Mouse (Mus musculus) midbrain, postnatal 0 days (tissue): ENCODE measurements around the gene Ssbp3. TPM values are rescaled to one million over a fixed set of nuclear protein-coding genes. Genes with fewer than 3 reads are reported as not detected.

Experiments
- ATAC-seq: fragments of 200-750 bp; cut with Nextera tagmentation; 2 replicates; pipeline ENCODE4 v1.8.0; 2017; ENCODE audit warnings: moderate number of reproducible peaks, mild to moderate bottlenecking, moderate TSS enrichment, moderate library complexity; ENCODE audit not compliant: low FRiP score
- DNase-seq: peaks from one replicate; pipeline ENCODE4 v3.0.0-alpha.2; 2015; ENCODE audit warnings: low spot score
- H3K27ac ChIP-seq: fragments of 300-500 bp; sonication (generic); 2 replicates; pipeline ENCODE4 v1.5.1; 2014; ENCODE audit warnings: low read depth, mild to moderate bottlenecking, low read length, mixed read lengths
- H3K27me3 ChIP-seq: fragments of 300-500 bp; sonication (generic); 2 replicates; pipeline ENCODE4 v1.6.1; 2014; ENCODE audit warnings: low read length, control low read depth, mixed read lengths; ENCODE audit not compliant: insufficient read depth
- H3K36me3 ChIP-seq: fragments of 300-500 bp; sonication (generic); 2 replicates; pipeline ENCODE4 v1.6.1; 2014; ENCODE audit warnings: low read length, control low read depth, mixed read lengths; ENCODE audit not compliant: insufficient read depth
- H3K4me1 ChIP-seq: fragments of 300-500 bp; sonication (generic); 2 replicates; pipeline ENCODE4 v1.6.1; 2014; ENCODE audit warnings: mild to moderate bottlenecking, control low read depth, antibody characterized with exemption, low read length, mixed read lengths; ENCODE audit not compliant: insufficient read depth
- H3K4me2 ChIP-seq: fragments of 300-500 bp; sonication (generic); 2 replicates; pipeline ENCODE4 v1.6.1; 2014; ENCODE audit warnings: low read depth, mild to moderate bottlenecking, low read length, mixed read lengths; ENCODE audit not compliant: poor library complexity, severe bottlenecking
- H3K4me3 ChIP-seq: fragments of 300-500 bp; sonication (generic); 2 replicates; pipeline ENCODE4 v1.5.1; 2014; ENCODE audit warnings: low read depth, mild to moderate bottlenecking, low read length, moderate library complexity
- H3K9ac ChIP-seq: fragments of 300-500 bp; sonication (generic); replicated peaks from 2 replicates; pipeline ENCODE4 v1.6.1; 2014; ENCODE audit warnings: mild to moderate bottlenecking, low read length, moderate library complexity, mixed read lengths; ENCODE audit not compliant: poor library complexity, severe bottlenecking
- H3K9me3 ChIP-seq: fragments of 300-500 bp; sonication (generic); 2 replicates; pipeline ENCODE4 v1.6.1; 2016; ENCODE audit warnings: low read length, control low read depth
- CTCF ChIP-seq: IDR thresholded peaks from 2 replicates; pipeline ENCODE4 v1.5.1; 2016; ENCODE audit warnings: antibody characterized with exemption, mild to moderate bottlenecking
- WGBS: fragments of 180-500 bp; shearing (Covaris S2); extraction: QIAGEN DNeasy Blood & Tissue Kit; methylation state at CpG from one replicate; pipeline ENCODE4 v1.1.7; 2014; 5-methylcytosine and 5-hydroxymethylcytosine counted together
- polyA plus RNA-seq: library from polyadenylated mRNA; unstranded; fragments of >200 nt; fragmentation: Nextera tagmentation; extraction: Ambion mirVana; gene quantifications from 2 replicates; pipeline ENCODE4 v1.2.1, GENCODE M21; 2015
- total RNA-seq: library from RNA; depleted of rRNA; stranded (reverse); fragments of >200 nt; gene quantifications from 2 replicates; pipeline ENCODE4 v1.2.3, GENCODE M21; 2014

Ssbp3 gene
- total and polyA plus RNA-seq, 2 experiments from 2014 or later = 126 to 172 TPM

DNA sequence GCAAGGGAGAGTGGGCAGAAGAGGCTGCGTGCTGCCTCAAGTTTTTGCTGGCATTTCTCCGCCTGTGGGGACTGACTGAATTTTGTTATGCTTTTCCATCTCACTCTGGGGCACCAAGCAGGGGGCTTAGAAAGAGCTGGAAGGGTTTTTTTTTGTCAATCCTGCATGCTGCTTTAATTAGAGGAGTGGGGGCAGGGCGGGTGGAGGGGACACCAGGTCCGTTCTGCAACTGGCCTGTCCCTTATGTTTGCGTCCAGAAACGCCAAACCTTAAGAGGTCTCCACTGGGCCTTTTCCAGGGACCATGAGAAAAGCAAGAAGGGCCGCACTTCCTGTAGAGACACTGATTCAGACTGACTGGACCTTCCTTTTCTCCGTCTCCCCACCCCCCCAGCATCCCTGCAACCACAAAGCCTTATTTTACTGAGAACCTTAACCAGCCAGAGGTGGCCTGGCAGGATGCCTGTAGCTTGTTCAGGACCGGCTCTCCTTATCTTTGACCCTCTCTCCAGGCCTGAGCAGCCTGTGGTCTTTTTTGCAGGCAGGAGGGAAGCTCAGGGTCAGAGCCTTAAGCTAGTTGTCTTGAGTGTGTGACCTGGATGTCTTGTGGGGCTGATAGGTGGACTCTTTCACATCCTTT lies 3.0 kb downstream of the Ssbp3 start:
- no peak for TF ChIP-seq CTCF
- WGBS = 15% methylated on average over 9 of the region's 9 CpGs
- H3K27me3 ChIP-seq = no peaks in the 10 kb centered on the region
- H3K9ac ChIP-seq = peak overlapping the region; percentile 90
- peaks cover 25% of the 10 kb centered on the region for H3K4me1 ChIP-seq
- H3K4me3 ChIP-seq = peak overlapping the region; percentile 96
- DNase-seq (no peak), ATAC-seq (no peak)
- peak overlapping the region; percentile 94 for H3K4me2 ChIP-seq
- no peaks in the 10 kb centered on the region for H3K9me3 ChIP-seq
- peaks cover 18% of the 10 kb centered on the region for H3K36me3 ChIP-seq
- H3K27ac ChIP-seq = no peak overlapping the region

DNA sequence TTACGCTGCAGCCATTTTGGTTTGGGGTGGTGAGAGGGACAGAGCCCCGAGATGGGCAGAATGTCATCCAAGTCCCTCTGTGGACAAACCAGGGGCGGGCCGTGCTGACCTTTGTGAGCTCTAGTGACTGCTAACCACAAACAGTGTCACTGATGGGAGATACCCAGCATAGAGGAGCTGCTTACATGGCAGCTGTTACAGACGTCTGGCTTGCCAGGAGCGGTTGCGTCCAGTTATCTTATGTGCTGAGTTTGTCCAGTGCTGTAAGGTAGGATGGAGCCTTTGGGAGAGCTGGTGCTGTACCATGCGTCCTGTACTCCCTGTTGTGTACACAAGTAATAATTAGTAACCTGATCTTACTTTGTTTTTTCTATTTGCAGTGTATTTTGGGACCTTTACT lies 4.8 kb downstream of the Ssbp3 start:
- H3K36me3 ChIP-seq = peaks cover 28% of the 10 kb centered on the region
- no peaks in the 10 kb centered on the region for H3K9me3 ChIP-seq
- no peaks in the 10 kb centered on the region for H3K27me3 ChIP-seq
- H3K4me2 ChIP-seq = 0 out of 2 replicates have a peak overlapping the region, but pooled peaks have one; percentile 94
- DNase-seq (no peak), ATAC-seq (no peak)
- no peak for TF ChIP-seq CTCF
- 0 out of 2 replicates have a peak overlapping the region, but pooled peaks have one; percentile 5 for H3K9ac ChIP-seq
- peaks cover 19% of the 10 kb centered on the region for H3K4me1 ChIP-seq
- WGBS = 79% methylated on average over 8 of the region's 8 CpGs
- H3K27ac ChIP-seq = no peak overlapping the region
- H3K4me3 ChIP-seq = no peak overlapping the region

GRCm38 (mm10) chr4:106918263-106918662 lies 7.8 kb downstream of the Ssbp3 start:
- no peaks in the 10 kb centered on the region for H3K9me3 ChIP-seq
- no peak overlapping the region for H3K9ac ChIP-seq
- H3K4me1 ChIP-seq = peaks cover 20% of the 10 kb centered on the region

DNA sequence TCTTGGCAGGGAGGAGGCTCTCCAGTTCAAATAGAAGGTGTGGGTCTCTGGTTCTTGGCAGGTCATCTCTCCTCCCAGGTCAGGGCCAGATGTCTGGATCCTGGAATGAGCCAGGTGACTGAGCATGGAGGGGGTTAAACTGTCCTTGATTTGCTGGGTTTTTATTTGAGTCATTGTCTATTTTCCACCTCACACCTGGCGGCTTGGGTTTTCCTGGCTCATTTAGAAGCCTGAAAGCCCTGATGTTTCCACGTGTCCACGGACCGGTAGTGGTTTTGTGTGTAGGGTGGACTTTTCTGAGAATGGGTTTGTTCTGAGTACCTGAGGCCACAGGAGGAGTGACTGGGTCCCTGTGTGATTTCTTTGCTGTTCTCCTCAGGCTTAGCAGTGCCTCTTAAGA lies 9.6 kb downstream of the Ssbp3 start:
- ATAC-seq = no peak
- Histone ChIP-seq H3K4me2 (no peak overlapping the region), H3K4me1 (peaks cover 2% of the 10 kb centered on the region; the same call in 1 of the 2 replicates), H3K9me3 (no peaks in the 10 kb centered on the region), H3K36me3 (peaks cover 39% of the 10 kb centered on the region), H3K9ac (no peak overlapping the region), H3K27ac (no peak overlapping the region), H3K27me3 (no peaks in the 10 kb centered on the region), H3K4me3 (no peak overlapping the region)
- DNase-seq = no peak
- no peak for TF ChIP-seq CTCF
- 89% methylated on average over 4 of the region's 4 CpGs for WGBS

More at GRCm38 (mm10) chr4:106918263-106918662, 7.8 kb downstream of the Ssbp3 start:
- Histone ChIP-seq H3K4me3 (no peak overlapping the region), H3K4me2 (no peak overlapping the region), H3K27me3 (no peaks in the 10 kb centered on the region), H3K27ac (no peak overlapping the region), H3K36me3 (peaks cover 39% of the 10 kb centered on the region)
- TF ChIP-seq CTCF = no peak
- WGBS = 53% methylated on average over 1 of the region's 1 CpGs
- no peak for ATAC-seq
- DNase-seq = no peak

DNA sequence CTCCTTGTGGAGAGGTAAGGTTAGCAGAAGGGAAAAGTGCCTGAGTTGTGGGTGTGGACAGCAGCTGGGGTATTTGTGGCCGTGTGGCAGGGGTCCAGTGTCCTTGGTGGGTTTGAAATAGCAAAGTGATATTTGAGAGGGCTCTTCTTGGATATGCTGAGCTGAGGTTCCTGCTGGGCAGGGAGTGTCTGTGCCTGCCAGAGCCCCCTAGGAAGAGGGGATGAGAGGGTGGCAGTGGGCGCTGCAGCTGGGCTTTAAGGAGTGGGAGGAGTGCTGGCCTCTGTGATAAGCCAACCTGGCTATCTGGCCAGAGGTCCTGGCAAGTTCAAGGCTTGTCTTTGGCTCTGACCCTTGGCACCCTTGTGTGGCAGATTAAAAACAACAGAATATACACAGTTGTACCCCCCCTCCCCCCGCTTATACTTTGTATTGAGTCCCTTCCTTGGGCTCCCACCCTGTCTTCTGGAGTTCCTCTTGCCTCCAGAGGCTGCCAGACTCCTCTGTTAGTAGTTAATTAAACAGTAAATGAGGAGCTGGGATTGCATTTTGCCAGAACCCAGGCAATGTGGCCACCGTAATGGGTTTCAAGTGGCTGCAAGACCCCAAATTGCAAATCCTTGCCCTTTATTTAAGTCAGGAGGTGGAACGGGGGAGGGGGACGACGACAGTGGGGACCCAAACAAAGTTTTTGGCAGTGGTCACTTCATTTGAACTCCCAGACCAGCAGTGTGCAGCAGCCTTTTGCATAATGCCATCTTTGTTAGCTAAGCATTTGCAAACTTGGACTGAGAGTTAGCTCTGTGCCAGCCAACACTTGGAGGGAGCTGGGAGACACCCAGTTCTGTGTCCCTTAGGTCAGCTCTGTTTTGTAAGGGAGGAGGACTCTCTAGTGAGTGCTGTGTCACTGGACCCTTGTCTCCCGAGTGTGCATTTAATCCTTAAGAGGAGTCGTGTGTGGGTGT lies 11.2 kb downstream of the Ssbp3 start:
- 51% methylated on average over 9 of the region's 9 CpGs for WGBS
- 0 out of 2 replicates have a peak, but pooled peaks have one; percentile 27 for ATAC-seq

More for the DNA sequence above, 11.2 kb downstream of the Ssbp3 start:
- Histone ChIP-seq H3K4me1 (peaks cover 2% of the 10 kb centered on the region; the same call in 1 of the 2 replicates), H3K4me3 (no peak overlapping the region), H3K36me3 (peaks cover 33% of the 10 kb centered on the region), H3K27ac (no peak overlapping the region), H3K27me3 (no peaks in the 10 kb centered on the region), H3K4me2 (no peak overlapping the region), H3K9me3 (no peaks in the 10 kb centered on the region), H3K9ac (no peak overlapping the region)
- no peak for TF ChIP-seq CTCF
- peak; percentile 78 for DNase-seq
